Mouse (Mus musculus): ENCODE data around the gene Ecd. TPM values are rescaled to one million over a fixed set of nuclear protein-coding genes. Genes with fewer than 3 reads are reported as not detected.
"Not testable (repeated sequence)": the region's sequence is repeated elsewhere in the genome, so short reads cannot be mapped to it uniquely, and the experiment has no call there.

The Ecd gene
- polyA plus RNA-seq, 1 experiment from 2014 or later = 58.8 TPM

DNA sequence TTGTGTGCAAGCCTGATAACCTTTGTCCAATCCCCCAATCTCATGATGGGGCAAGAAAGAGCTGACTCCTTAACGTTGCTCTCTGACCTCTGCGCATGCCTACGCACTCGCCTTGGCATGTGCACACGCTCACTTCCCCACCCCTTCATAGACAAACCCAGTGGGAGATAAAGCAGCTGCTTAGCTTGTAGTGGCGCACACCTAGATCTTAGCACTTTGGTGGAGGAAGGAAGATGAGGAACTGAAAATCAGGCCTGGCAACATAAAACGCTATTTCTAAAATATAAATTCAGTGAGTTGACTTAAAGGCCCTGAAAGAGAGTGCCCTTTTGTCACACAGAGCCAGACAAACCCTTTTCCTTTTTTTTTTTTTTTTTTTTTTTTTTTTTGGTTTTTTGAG is 22.9 kb upstream of the Ecd start:
- WGBS = 86% methylated on average over 7 of the region's 7 CpGs
- peaks cover 44% of the 10 kb centered on the region for H3K36me3 ChIP-seq

DNA sequence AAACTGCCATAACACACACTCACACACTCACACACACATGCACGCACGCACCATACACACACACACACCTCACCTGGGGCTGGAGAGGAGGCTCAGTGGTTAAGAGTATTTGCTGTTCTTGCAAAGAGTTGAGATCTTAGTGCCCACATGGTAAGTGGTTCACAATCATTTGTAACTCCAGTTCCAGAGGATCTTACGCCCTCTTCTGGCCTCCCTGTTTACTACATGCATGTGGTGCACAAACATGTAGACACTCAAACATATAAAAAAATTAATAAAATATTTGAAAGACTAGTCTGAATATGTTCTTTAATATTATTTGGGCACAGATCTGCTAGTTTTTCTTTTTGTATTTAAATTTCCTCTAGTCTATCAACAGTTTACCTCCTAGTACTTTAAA is 20.4 kb upstream of the Ecd start:
- H3K9me3 ChIP-seq = no peaks in the 10 kb centered on the region
- no peak for DNase-seq (ENCODE audit: low spot score)
- H3K4me1 ChIP-seq = no peaks in the 10 kb centered on the region
- H3K27ac ChIP-seq = no peak overlapping the region
- peaks cover 50% of the 10 kb centered on the region for H3K36me3 ChIP-seq
- WGBS = 86% methylated on average over 3 of the region's 3 CpGs
- no peaks in the 10 kb centered on the region for H3K27me3 ChIP-seq (ENCODE audit: insufficient read depth, poor library complexity, severe bottlenecking)
- no peak overlapping the region for H3K4me3 ChIP-seq

More for the DNA sequence above, 22.9 kb upstream of the Ecd start:
- Histone ChIP-seq H3K4me3 (no peak overlapping the region), H3K27ac (no peak overlapping the region), H3K9me3 (no peaks in the 10 kb centered on the region), H3K27me3 (ENCODE audit: insufficient read depth, poor library complexity, severe bottlenecking) (no peaks in the 10 kb centered on the region), H3K4me1 (no peaks in the 10 kb centered on the region)
- no peak for DNase-seq (ENCODE audit: low spot score)

DNA sequence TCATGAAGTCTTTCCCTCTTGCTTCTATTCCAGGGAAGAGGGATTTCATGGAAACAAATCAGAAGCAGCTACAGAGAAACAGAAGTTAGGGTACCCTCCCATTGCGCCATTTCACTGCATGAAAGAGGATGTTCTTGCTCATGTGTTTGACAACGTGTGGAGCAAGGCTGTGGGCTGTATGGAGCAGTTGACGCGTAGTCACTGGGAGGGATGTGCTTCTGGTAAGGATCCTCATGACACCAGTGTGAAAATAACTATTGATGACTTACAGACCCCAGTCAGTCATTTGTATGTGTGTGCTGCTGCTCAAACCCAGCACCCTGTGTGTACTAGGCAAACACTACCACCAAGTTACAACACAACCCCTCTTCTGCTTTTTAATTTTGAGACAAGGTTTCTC is 15.3 kb upstream of the Ecd start:
- Histone ChIP-seq H3K27me3 (ENCODE audit: insufficient read depth, poor library complexity, severe bottlenecking) (no peaks in the 10 kb centered on the region), H3K9me3 (no peaks in the 10 kb centered on the region), H3K4me3 (no peak overlapping the region), H3K27ac (no peak overlapping the region), H3K4me1 (no peaks in the 10 kb centered on the region), H3K36me3 (peaks cover 82% of the 10 kb centered on the region)
- WGBS = 90% methylated on average over 4 of the region's 4 CpGs
- DNase-seq (ENCODE audit: low spot score) = no peak

- Histone ChIP-seq H3K36me3 (peaks cover 40% of the 10 kb centered on the region), H3K27me3 (ENCODE audit: insufficient read depth, poor library complexity, severe bottlenecking) (no peaks in the 10 kb centered on the region), H3K4me3 (peak overlapping the region; percentile 71), H3K4me1 (peaks cover 16% of the 10 kb centered on the region; the same call in 1 of the 2 replicates), H3K9me3 (no peaks in the 10 kb centered on the region), H3K27ac (peak overlapping the region; percentile 93)
- no peak for DNase-seq (ENCODE audit: low spot score)
- WGBS = 4% methylated on average over 15 of the region's 15 CpGs
Measured at GRCm38 (mm10) chr14:20347441-20347990, 405 bp downstream of the Ecd start.

- peaks cover 16% of the 10 kb centered on the region; the same call in 1 of the 2 replicates for H3K4me1 ChIP-seq
- H3K4me3 ChIP-seq = no peak overlapping the region
- H3K9me3 ChIP-seq = no peaks in the 10 kb centered on the region
- H3K36me3 ChIP-seq = peaks cover 41% of the 10 kb centered on the region
- WGBS = 88% methylated on average over 9 of the region's 9 CpGs
- no peak for DNase-seq (ENCODE audit: low spot score)
- H3K27me3 ChIP-seq (ENCODE audit: insufficient read depth, poor library complexity, severe bottlenecking) = no peaks in the 10 kb centered on the region
- no peak overlapping the region for H3K27ac ChIP-seq
Measured at GRCm38 (mm10) chr14:20345885-20346284, 2.0 kb downstream of the Ecd start.

DNA sequence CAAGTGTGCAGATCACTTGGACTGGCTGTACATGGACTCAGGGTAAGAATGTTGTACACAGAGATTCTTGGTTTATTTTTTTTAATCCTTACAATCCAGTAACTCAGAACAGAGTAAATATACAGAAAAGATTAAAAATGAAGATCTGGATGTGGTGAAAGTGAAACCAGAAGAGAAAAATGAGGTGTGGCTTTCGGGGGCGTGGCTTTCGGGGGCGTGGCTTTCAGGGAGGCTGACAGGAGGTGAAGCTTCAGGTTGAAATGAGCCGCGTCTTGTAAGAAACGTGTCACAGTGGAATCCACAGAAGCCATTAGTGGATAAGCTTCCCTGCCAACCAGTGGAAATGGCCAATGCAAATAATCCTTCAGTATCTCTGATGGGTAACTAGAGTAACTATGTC is 7.1 kb downstream of the Ecd start:
- H3K4me1 ChIP-seq = no peaks in the 10 kb centered on the region
- no peaks in the 10 kb centered on the region for H3K9me3 ChIP-seq
- peaks cover 70% of the 10 kb centered on the region for H3K36me3 ChIP-seq
- no peak overlapping the region for H3K27ac ChIP-seq
- no peak for DNase-seq (ENCODE audit: low spot score)
- WGBS = 74% methylated on average over 7 of the region's 7 CpGs
- no peak overlapping the region for H3K4me3 ChIP-seq
- no peaks in the 10 kb centered on the region for H3K27me3 ChIP-seq (ENCODE audit: insufficient read depth, poor library complexity, severe bottlenecking)

- H3K27me3 ChIP-seq (ENCODE audit: insufficient read depth, poor library complexity, severe bottlenecking) = no peaks in the 10 kb centered on the region
- H3K36me3 ChIP-seq = peaks cover 71% of the 10 kb centered on the region
- H3K4me3 ChIP-seq = no peak overlapping the region
- H3K9me3 ChIP-seq = no peaks in the 10 kb centered on the region
- no peak for DNase-seq (ENCODE audit: low spot score)
- WGBS = 83% methylated on average over 8 of the region's 8 CpGs
- H3K27ac ChIP-seq = no peak overlapping the region
- H3K4me1 ChIP-seq = no peaks in the 10 kb centered on the region
Measured at GRCm38 (mm10) chr14:20340149-20340548, 7.8 kb downstream of the Ecd start.

DNA sequence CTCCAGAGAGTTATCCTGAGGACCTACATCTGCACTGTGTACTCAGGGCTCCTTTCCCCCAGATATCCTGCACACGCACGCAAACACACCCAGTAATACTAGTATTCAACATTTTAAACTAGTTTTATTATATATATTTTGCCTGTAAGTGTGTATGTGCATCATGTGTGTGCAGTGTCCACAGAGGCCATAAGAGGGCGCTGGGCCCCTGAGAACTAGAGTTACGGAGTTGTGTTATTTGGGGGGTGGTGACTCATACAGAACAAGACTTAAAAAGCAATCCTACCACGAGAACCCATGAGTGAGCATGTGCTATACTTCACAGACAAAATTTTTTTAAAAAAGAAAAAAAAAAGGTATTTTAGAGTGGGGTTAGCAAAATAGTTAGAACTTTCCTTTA is 8.5 kb downstream of the Ecd start:
- Histone ChIP-seq H3K9me3 (no peaks in the 10 kb centered on the region), H3K27ac (no peak overlapping the region), H3K36me3 (peaks cover 77% of the 10 kb centered on the region), H3K4me3 (no peak overlapping the region), H3K4me1 (no peaks in the 10 kb centered on the region), H3K27me3 (ENCODE audit: insufficient read depth, poor library complexity, severe bottlenecking) (no peaks in the 10 kb centered on the region)
- 92% methylated on average over 5 of the region's 5 CpGs for WGBS
- DNase-seq (ENCODE audit: low spot score) = no peak

DNA sequence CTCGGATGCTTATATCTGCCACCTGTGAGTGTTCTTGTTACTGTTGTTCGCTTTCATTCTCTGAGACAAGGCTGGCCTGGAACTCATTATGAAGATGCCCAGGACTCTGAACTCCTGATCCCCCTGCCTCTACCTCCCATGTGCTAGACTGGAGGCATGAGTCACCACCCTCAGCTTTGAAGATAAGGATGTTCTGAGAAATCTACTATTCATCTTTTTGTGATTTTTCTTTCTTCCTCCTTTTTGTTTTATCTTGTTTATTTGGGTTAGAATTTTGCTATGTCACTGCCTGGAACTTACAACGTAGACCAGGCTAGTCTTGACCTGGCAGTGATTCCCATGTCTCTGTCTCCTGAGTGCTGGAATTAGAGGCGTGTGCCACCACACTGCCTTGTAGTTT is 16.6 kb downstream of the Ecd start:
- H3K27ac ChIP-seq = no peak overlapping the region
- H3K27me3 ChIP-seq (ENCODE audit: insufficient read depth, poor library complexity, severe bottlenecking) = no peaks in the 10 kb centered on the region
- H3K36me3 ChIP-seq = peaks cover 89% of the 10 kb centered on the region
- DNase-seq (ENCODE audit: low spot score) = no peak
- H3K4me1 ChIP-seq = no peaks in the 10 kb centered on the region
- H3K9me3 ChIP-seq = no peaks in the 10 kb centered on the region
- H3K4me3 ChIP-seq = no peak overlapping the region
- 90% methylated on average over 4 of the region's 4 CpGs for WGBS

DNA sequence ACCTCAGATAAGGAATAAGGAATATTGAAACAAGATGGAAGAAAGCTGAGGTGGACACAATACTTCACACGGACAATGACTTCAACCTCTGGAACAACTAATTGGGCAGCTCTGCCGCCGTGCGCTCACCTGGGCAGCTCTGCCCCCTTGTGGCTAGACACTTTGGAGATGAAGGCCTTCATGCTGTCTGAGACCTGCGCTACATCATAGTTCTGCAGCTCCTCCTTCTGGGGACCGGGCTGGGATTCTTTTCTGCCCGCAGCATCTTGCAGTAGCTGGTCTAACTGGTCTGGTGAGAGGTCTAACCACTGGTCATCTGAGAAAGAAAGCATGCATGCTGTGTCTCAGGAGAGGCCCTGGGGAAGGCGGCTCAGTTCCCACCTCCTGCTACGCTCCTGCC is 19.4 kb downstream of the Ecd start:
- Histone ChIP-seq H3K27ac (no peak overlapping the region), H3K4me1 (no peaks in the 10 kb centered on the region), H3K36me3 (peaks cover 79% of the 10 kb centered on the region), H3K4me3 (no peak overlapping the region), H3K27me3 (ENCODE audit: insufficient read depth, poor library complexity, severe bottlenecking) (no peaks in the 10 kb centered on the region), H3K9me3 (no peaks in the 10 kb centered on the region)
- WGBS = 71% methylated on average over 9 of the region's 9 CpGs
- no peak for DNase-seq (ENCODE audit: low spot score)

GRCm38 (mm10) chr14:20324196-20324595 is 23.7 kb downstream of the Ecd start:
- WGBS = 94% methylated on average over 9 of the region's 9 CpGs
- H3K4me1 ChIP-seq = no peaks in the 10 kb centered on the region
- no peak for DNase-seq (ENCODE audit: low spot score)
- no peaks in the 10 kb centered on the region for H3K9me3 ChIP-seq
- no peak overlapping the region for H3K27ac ChIP-seq
- no peaks in the 10 kb centered on the region for H3K27me3 ChIP-seq (ENCODE audit: insufficient read depth, poor library complexity, severe bottlenecking)
- H3K36me3 ChIP-seq = peaks cover 76% of the 10 kb centered on the region
- no peak overlapping the region for H3K4me3 ChIP-seq

DNA sequence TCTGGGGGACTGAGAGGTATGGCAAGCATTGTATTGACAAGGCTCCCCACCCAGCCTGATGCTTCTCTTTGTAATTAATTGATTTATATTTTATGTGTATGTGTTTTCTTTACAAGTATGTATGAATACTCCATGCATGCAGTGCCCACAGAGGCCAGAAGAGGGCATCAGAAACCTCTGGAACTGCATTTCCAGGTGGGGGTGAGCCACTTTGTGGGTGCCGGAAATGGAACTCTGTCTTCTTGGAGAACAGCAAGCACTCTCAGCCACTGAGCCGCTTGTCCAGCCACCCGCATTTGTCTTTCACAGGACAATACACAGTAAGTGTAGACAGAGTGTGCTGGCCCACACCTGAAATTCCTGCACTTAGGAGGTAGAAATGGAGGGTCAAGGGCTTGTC is 28.5 kb downstream of the Ecd start:
- Histone ChIP-seq H3K4me1 (no peaks in the 10 kb centered on the region), H3K27me3 (ENCODE audit: insufficient read depth, poor library complexity, severe bottlenecking) (no peaks in the 10 kb centered on the region), H3K36me3 (peaks cover 59% of the 10 kb centered on the region), H3K4me3 (no peak overlapping the region), H3K27ac (no peak overlapping the region), H3K9me3 (no peaks in the 10 kb centered on the region)
- no peak for DNase-seq (ENCODE audit: low spot score)
- WGBS = 84% methylated on average over 3 of the region's 3 CpGs

GRCm38 (mm10) chr14:20315137-20315536 is 32.8 kb downstream of the Ecd start:
- H3K9me3 ChIP-seq = no peaks in the 10 kb centered on the region
- no peaks in the 10 kb centered on the region for H3K27me3 ChIP-seq (ENCODE audit: insufficient read depth, poor library complexity, severe bottlenecking)
- no peak for DNase-seq (ENCODE audit: low spot score)
- WGBS = 86% methylated on average over 1 of the region's 1 CpGs
- no peak overlapping the region for H3K4me3 ChIP-seq
- no peak overlapping the region for H3K27ac ChIP-seq
- H3K36me3 ChIP-seq = peaks cover 35% of the 10 kb centered on the region
- H3K4me1 ChIP-seq = no peaks in the 10 kb centered on the region

- not testable (repeated sequence) for DNase-seq (ENCODE audit: low spot score); H3K4me3 ChIP-seq; H3K4me1 ChIP-seq; H3K9me3 ChIP-seq; H3K27ac ChIP-seq; H3K27me3 ChIP-seq (ENCODE audit: insufficient read depth, poor library complexity, severe bottlenecking)
- peaks cover 23% of the 10 kb centered on the region for H3K36me3 ChIP-seq
- 66% methylated on average over 2 of the region's 2 CpGs for WGBS
Measured at GRCm38 (mm10) chr14:20305085-20305484, 42.8 kb downstream of the Ecd start.
